Mouse (Mus musculus): Measurements from ENCODE around the gene Sema4c. TPM values are rescaled to one million over a fixed set of nuclear protein-coding genes. Genes with fewer than 3 reads are reported as not detected.

Gene Sema4c
- polyA plus RNA-seq, 1 experiment from 2014 or later: 6.9 TPM

DNA sequence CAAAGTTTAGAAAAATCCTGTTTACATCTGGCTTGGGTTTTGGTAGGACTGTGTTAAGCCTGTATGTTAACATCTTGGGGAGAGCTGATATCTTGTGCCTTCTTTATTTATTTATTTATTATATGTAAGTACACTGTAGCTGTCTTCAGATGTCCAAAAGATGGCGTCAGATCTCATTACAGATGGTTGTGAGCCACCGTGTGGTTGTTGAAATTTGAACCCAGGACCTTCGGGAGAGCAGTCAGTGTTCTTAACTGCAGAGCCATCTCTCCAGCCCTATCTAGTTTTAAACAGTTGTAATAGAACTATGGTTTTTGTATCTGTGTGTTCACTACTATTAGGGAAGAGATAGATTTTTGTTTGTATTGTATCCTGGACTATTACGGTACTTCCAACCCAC, 28.9 kb downstream of the Sema4c start:
- 91% methylated on average over 4 of the region's 4 CpGs for WGBS
- H3K27me3 ChIP-seq (replicated peaks; ENCODE audit: control insufficient read depth, insufficient read depth, low read length): no peaks in the 10 kb centered on the region
- peaks cover 5% of the 10 kb centered on the region for H3K4me1 ChIP-seq (ENCODE audit: control insufficient read depth, insufficient read depth, low read length)
- H3K9ac ChIP-seq (ENCODE audit: low read length): no peak overlapping the region
- H3K4me2 ChIP-seq (ENCODE audit: low read length): no peak overlapping the region
- no peak overlapping the region for H3K27ac ChIP-seq (ENCODE audit: low read depth, low read length)
- ATAC-seq (no peak), DNase-seq (ENCODE audit: low spot score) (no peak)
- peaks cover 30% of the 10 kb centered on the region for H3K36me3 ChIP-seq (ENCODE audit: control insufficient read depth, insufficient read depth, low read length)
- no peak overlapping the region for H3K4me3 ChIP-seq (ENCODE audit: low read depth, low read length)
- H3K9me3 ChIP-seq (replicated peaks; ENCODE audit: control insufficient read depth, low read length): no peaks in the 10 kb centered on the region

- H3K9ac ChIP-seq (ENCODE audit: low read length): no peak overlapping the region
- peaks cover 39% of the 10 kb centered on the region for H3K36me3 ChIP-seq (ENCODE audit: control insufficient read depth, insufficient read depth, low read length)
- ATAC-seq (peak; percentile 77), DNase-seq (ENCODE audit: low spot score) (peak; percentile 94)
- H3K9me3 ChIP-seq (replicated peaks; ENCODE audit: control insufficient read depth, low read length): no peaks in the 10 kb centered on the region
- no peak overlapping the region for H3K4me2 ChIP-seq (ENCODE audit: low read length)
- H3K4me3 ChIP-seq (ENCODE audit: low read depth, low read length): no peak overlapping the region
- H3K27me3 ChIP-seq (replicated peaks; ENCODE audit: control insufficient read depth, insufficient read depth, low read length): no peaks in the 10 kb centered on the region
- peak overlapping the region; percentile 74 for H3K27ac ChIP-seq (ENCODE audit: low read depth, low read length)
- H3K4me1 ChIP-seq (ENCODE audit: control insufficient read depth, insufficient read depth, low read length): peaks cover 9% of the 10 kb centered on the region
- 3% methylated on average over 1 of the region's 1 CpGs for WGBS
Measured at GRCm38 (mm10) chr1:36528351-36528750, 29.8 kb downstream of the Sema4c start.

DNA sequence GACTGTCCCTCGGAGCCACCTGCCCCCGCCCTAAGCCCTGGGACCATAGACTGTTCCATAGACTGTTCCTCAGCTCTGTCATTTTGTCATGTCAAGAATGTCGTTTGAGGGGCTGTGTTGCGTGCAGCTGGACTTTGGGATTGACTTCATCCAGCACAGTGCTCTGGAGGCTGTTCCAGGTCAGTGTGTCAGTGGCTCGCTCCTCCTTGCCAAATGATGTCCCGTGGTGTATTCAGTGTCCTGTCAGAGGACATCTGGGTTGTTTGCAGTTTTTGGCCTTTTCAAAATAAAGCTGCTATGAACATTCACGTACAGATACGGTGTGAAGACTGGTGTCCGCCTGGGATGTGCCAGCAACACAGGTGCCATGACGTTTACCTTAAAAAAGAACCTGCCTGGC, 31.2 kb downstream of the Sema4c start:
- WGBS: 89% methylated on average over 10 of the region's 10 CpGs
- H3K9me3 ChIP-seq (replicated peaks; ENCODE audit: control insufficient read depth, low read length): no peaks in the 10 kb centered on the region
- peaks cover 9% of the 10 kb centered on the region for H3K4me1 ChIP-seq (ENCODE audit: control insufficient read depth, insufficient read depth, low read length)
- H3K27ac ChIP-seq (ENCODE audit: low read depth, low read length): no peak overlapping the region
- no peak overlapping the region for H3K9ac ChIP-seq (ENCODE audit: low read length)
- peaks cover 53% of the 10 kb centered on the region for H3K36me3 ChIP-seq (ENCODE audit: control insufficient read depth, insufficient read depth, low read length)
- ATAC-seq: no peak
- H3K4me2 ChIP-seq (ENCODE audit: low read length): no peak overlapping the region
- DNase-seq (ENCODE audit: low spot score): no peak
- no peak overlapping the region for H3K4me3 ChIP-seq (ENCODE audit: low read depth, low read length)
- no peaks in the 10 kb centered on the region for H3K27me3 ChIP-seq (replicated peaks; ENCODE audit: control insufficient read depth, insufficient read depth, low read length)

DNA sequence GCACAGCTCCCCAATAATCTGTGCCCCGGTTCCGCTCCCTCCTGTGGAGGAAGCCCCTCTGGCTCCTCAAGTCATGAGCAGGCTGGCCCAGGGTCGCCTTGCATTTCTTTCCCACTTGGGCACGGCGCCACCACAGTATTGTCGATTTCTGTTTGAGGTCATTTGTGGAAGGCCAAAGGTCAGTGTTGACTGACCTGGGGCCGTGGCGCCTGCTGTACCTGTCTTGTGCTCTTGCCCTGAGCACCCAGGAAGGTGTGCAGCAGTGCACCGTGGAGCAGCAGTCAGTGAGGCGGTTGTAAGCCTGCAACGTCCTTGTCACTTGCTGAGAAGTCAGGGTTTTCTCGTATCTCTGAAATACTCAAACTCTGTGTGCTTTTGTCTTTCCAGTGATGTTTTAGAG, 32.4 kb downstream of the Sema4c start:
- no peak for ATAC-seq
- Histone ChIP-seq H3K9ac (ENCODE audit: low read length) (no peak overlapping the region), H3K9me3 (replicated peaks; ENCODE audit: control insufficient read depth, low read length) (no peaks in the 10 kb centered on the region), H3K4me2 (ENCODE audit: low read length) (no peak overlapping the region), H3K27me3 (replicated peaks; ENCODE audit: control insufficient read depth, insufficient read depth, low read length) (no peaks in the 10 kb centered on the region), H3K4me3 (ENCODE audit: low read depth, low read length) (no peak overlapping the region), H3K36me3 (ENCODE audit: control insufficient read depth, insufficient read depth, low read length) (peaks cover 64% of the 10 kb centered on the region), H3K4me1 (ENCODE audit: control insufficient read depth, insufficient read depth, low read length) (peaks cover 9% of the 10 kb centered on the region), H3K27ac (ENCODE audit: low read depth, low read length) (no peak overlapping the region)
- WGBS: 92% methylated on average over 12 of the region's 12 CpGs
- no peak for DNase-seq (ENCODE audit: low spot score)

GRCm38 (mm10) chr1:36524058-36524457, 34.1 kb downstream of the Sema4c start:
- 82% methylated on average over 5 of the region's 5 CpGs for WGBS
- Histone ChIP-seq H3K9ac (ENCODE audit: low read length) (no peak overlapping the region), H3K4me1 (ENCODE audit: control insufficient read depth, insufficient read depth, low read length) (peaks cover 9% of the 10 kb centered on the region), H3K27ac (ENCODE audit: low read depth, low read length) (peak overlapping the region; percentile 76), H3K4me3 (ENCODE audit: low read depth, low read length) (no peak overlapping the region), H3K27me3 (replicated peaks; ENCODE audit: control insufficient read depth, insufficient read depth, low read length) (no peaks in the 10 kb centered on the region), H3K36me3 (ENCODE audit: control insufficient read depth, insufficient read depth, low read length) (peaks cover 80% of the 10 kb centered on the region), H3K4me2 (ENCODE audit: low read length) (no peak overlapping the region), H3K9me3 (replicated peaks; ENCODE audit: control insufficient read depth, low read length) (no peaks in the 10 kb centered on the region)
- DNase-seq (ENCODE audit: low spot score): no peak
- no peak for ATAC-seq

GRCm38 (mm10) chr1:36523332-36524013, 34.7 kb downstream of the Sema4c start:
- ATAC-seq (peak; percentile 71), DNase-seq (ENCODE audit: low spot score) (peak; percentile 90)
- H3K4me3 ChIP-seq (ENCODE audit: low read depth, low read length): no peak overlapping the region
- H3K36me3 ChIP-seq (ENCODE audit: control insufficient read depth, insufficient read depth, low read length): peaks cover 85% of the 10 kb centered on the region
- H3K27ac ChIP-seq (ENCODE audit: low read depth, low read length): peak overlapping the region; percentile 76
- no peaks in the 10 kb centered on the region for H3K9me3 ChIP-seq (replicated peaks; ENCODE audit: control insufficient read depth, low read length)
- H3K27me3 ChIP-seq (replicated peaks; ENCODE audit: control insufficient read depth, insufficient read depth, low read length): no peaks in the 10 kb centered on the region
- 39% methylated on average over 9 of the region's 9 CpGs for WGBS
- no peak overlapping the region for H3K4me2 ChIP-seq (ENCODE audit: low read length)
- peaks cover 7% of the 10 kb centered on the region for H3K4me1 ChIP-seq (ENCODE audit: control insufficient read depth, insufficient read depth, low read length)
- peak overlapping the region; percentile 25; the same call in 1 of the 2 replicates for H3K9ac ChIP-seq (ENCODE audit: low read length)

GRCm38 (mm10) chr1:36522210-36522609, 35.9 kb downstream of the Sema4c start:
- DNase-seq (ENCODE audit: low spot score) (no peak), ATAC-seq (no peak)
- Histone ChIP-seq H3K4me2 (ENCODE audit: low read length) (no peak overlapping the region), H3K36me3 (ENCODE audit: control insufficient read depth, insufficient read depth, low read length) (peaks cover 88% of the 10 kb centered on the region), H3K4me3 (ENCODE audit: low read depth, low read length) (no peak overlapping the region), H3K27ac (ENCODE audit: low read depth, low read length) (no peak overlapping the region), H3K9me3 (replicated peaks; ENCODE audit: control insufficient read depth, low read length) (no peaks in the 10 kb centered on the region), H3K4me1 (ENCODE audit: control insufficient read depth, insufficient read depth, low read length) (peaks cover 4% of the 10 kb centered on the region), H3K27me3 (replicated peaks; ENCODE audit: control insufficient read depth, insufficient read depth, low read length) (no peaks in the 10 kb centered on the region), H3K9ac (ENCODE audit: low read length) (no peak overlapping the region)
- WGBS: 91% methylated on average over 7 of the region's 7 CpGs

GRCm38 (mm10) chr1:36519626-36520025, 38.5 kb downstream of the Sema4c start:
- H3K9me3 ChIP-seq (replicated peaks; ENCODE audit: control insufficient read depth, low read length): no peaks in the 10 kb centered on the region
- 82% methylated on average over 11 of the region's 11 CpGs for WGBS

DNA sequence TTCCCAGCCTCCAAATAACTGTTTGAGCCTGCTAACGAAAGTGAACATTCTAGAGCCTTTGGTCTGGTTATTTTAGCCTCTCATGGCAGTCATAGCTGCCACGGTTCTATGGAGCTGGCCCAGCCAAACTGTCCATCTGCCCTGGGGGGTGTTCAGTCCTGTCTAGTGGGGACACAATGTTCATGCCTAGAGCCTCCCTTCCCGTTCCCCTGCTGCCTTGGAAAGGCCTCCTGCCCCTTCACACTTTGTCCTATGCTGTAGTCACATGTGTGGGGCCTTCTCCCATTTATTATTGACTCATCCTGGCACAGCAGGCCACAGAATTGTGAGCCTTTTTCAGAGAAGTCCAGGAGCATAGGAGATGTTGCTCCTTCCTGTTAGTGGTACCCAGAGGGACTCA, 39.9 kb downstream of the Sema4c start:
- DNase-seq (ENCODE audit: low spot score): no peak
- Histone ChIP-seq H3K4me3 (ENCODE audit: low read depth, low read length) (no peak overlapping the region), H3K4me1 (ENCODE audit: control insufficient read depth, insufficient read depth, low read length) (peaks cover 17% of the 10 kb centered on the region), H3K9ac (ENCODE audit: low read length) (no peak overlapping the region), H3K4me2 (ENCODE audit: low read length) (no peak overlapping the region), H3K27me3 (replicated peaks; ENCODE audit: control insufficient read depth, insufficient read depth, low read length) (no peaks in the 10 kb centered on the region), H3K27ac (ENCODE audit: low read depth, low read length) (no peak overlapping the region), H3K36me3 (ENCODE audit: control insufficient read depth, insufficient read depth, low read length) (peaks cover 55% of the 10 kb centered on the region), H3K9me3 (replicated peaks; ENCODE audit: control insufficient read depth, low read length) (no peaks in the 10 kb centered on the region)
- no peak for ATAC-seq
- whole genome bisulfite sequencing: 82% methylated on average over 3 of the region's 3 CpGs

More at GRCm38 (mm10) chr1:36519626-36520025, 38.5 kb downstream of the Sema4c start:
- H3K9ac ChIP-seq (ENCODE audit: low read length): no peak overlapping the region
- H3K36me3 ChIP-seq (ENCODE audit: control insufficient read depth, insufficient read depth, low read length): peaks cover 65% of the 10 kb centered on the region
- H3K4me3 ChIP-seq (ENCODE audit: low read depth, low read length): no peak overlapping the region
- peaks cover 9% of the 10 kb centered on the region for H3K4me1 ChIP-seq (ENCODE audit: control insufficient read depth, insufficient read depth, low read length)
- DNase-seq (ENCODE audit: low spot score) (no peak), ATAC-seq (no peak)
- H3K4me2 ChIP-seq (ENCODE audit: low read length): no peak overlapping the region
- no peaks in the 10 kb centered on the region for H3K27me3 ChIP-seq (replicated peaks; ENCODE audit: control insufficient read depth, insufficient read depth, low read length)
- H3K27ac ChIP-seq (ENCODE audit: low read depth, low read length): no peak overlapping the region

All from forebrain, embryonic 14.5 days (tissue).